Mouse (Mus musculus): ENCODE results near the gene Crtac1.

Gene Crtac1

DNA sequence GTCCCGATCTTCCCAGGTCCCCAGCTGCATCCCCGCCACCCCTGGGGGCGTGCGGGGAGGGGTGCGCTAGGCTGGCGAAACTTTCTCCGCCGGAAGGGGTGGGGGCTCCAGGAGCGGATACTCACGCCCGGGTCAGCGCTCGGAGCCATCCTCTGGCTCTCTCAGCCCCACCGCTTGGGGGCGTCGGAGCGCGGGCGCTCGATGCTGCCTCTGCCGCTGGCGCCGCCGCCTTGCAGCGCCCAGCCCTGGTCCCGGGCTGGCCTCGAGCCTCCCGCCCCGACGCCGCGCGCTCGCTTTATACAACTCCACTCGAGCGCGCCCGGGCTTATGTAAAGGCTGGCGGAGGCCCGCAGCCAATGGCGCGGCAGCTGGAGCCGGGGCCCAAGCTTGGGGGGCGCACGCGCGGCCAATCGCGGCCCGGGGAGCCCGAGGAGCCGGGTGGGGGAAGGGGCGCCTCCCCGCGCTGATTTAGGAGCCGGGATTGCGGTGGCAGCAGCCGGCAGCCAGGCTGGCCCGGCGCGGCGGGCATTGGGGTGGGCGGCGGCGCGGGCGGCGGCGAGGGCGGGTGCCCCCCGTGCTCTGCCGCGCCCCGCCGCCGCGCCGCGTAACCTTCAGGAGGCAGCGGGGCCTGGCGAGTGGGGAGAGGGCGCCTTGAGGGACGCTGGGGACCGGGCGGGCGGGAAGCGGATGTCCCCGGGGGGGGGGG lies at the start of gene Crtac1:
Gene Crtac1 (minus strand): TSS at position 299 of the 706 bp plus-strand sequence.
- DNase-seq (ENCODE audit: low spot score in 2 of 2) = peak; percentile 95 to 96

DNA sequence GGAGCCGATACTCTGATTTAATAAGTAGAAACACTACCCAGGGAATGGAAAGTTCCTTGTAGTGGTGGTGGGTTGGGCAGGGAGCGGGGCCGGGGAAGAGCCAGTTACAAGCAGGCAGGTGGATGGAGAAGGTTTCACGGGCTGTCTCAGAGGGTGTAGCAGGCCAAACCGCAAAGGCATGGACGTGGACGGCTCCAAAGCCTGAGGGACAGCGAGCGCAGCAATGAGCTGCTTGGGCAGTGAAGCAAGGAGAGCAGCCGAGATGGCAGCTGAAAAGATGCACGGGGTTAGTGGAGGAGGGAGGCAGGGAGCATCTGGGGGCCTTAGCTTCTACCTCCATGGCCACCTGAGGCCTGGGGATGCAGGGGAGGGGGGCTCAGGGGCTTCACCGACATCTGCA lies 46.7 kb upstream of the Crtac1 start:
- no peak for DNase-seq (ENCODE audit: low spot score in 2 of 2)

DNA sequence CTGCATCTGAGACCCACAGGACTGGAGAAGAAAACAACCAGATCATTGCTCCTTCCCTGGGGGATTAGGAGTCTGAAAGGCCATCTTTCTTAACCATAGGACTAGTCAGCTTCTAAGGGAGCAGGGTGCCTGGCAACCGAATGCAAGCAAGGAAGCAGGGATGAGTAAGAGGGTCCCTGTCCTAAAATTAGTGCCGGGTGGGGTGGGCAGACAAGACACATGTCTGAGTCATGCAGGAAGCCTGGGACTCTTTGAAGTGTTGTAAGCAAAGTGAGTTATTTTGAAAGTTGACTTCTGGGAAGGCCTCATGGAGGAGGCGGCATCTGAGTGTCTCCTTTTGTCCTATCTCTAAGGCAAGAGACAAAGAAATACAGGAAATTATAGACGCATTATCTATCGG lies 46.2 kb upstream of the Crtac1 start:
- peak in 1 of 2 experiments; percentile 45 for DNase-seq (ENCODE audit: low spot score in 2 of 2)

DNA sequence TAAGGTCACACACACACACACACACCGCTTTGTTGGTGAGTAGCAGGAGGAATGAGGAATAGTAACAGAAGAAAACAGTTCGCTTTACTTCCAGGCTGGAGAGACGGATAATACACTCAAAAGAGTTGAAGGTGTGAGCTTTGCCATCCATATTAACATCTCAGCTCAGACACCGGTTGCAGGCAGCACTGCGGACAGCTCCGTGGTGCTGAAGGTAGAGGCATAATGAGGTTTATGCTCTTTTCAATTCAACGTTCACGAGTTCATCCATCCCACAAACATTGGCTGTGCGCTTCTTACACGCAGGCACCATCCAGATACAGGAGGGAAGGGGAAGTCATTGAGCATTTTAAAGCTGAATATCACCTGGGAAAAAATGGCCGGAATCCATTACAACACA lies 41.2 kb upstream of the Crtac1 start:
- DNase-seq (ENCODE audit: low spot score in 2 of 2) = no peak

DNA sequence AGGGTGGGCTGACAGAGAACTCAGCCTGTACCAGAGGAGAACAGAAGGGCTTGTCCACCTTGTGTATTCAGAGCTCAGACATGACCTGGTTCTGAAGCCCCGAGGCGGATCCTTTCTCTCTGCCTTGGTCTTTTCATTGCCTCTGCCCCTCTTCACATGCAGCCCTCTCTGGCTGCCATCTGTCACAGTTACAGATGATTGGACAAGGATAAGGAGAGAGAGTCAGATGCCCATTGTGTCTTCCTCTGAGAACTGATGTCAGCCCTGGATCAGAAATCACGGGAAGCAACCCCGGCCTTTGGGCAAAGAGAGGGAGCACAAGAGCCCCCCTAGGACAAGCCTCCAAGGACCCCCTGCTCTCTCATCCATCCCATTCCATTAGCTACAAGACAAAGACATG lies 40.0 kb upstream of the Crtac1 start:
- DNase-seq (ENCODE audit: low spot score in 2 of 2) = no peak

DNA sequence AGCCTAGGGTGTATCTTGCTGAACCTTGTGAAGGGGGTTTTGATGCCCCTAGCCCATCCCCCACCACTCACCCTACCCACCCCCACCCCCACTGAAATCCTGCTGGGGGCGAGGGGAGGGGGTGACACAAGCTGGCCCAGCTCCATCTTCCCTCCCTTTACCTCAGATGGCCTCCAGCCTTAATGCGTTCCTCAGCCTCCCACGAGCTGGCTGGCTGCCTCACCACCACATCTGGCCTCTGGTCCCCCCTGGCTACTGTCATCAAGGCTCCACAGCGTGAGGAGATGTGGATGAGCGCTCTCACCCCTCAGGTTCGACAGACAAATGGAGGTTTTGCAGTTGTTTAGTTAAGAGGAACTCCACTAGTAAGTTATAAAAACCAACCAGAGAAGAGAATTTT lies 30.3 kb upstream of the Crtac1 start:
- no peak for DNase-seq (ENCODE audit: low spot score in 2 of 2)

DNA sequence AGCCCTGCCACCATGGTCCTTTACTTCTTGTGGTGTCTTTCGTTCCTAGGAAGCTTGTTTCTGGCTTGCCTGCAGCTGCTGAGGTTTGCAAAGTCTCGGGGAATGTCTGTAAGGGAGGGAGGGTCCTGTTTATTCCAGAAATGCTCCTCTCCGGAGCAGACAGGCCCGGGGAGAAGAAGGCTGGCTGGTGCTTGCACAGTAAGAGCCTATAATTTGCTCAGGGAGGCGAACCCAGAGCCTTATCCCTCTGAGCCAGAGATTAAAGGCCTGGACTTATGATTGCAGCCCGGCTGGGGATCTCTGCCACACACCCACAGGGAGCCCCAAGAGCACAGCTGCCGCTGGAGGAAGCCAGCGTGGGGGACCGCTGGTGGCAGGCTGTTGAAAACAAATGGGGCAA lies 29.8 kb upstream of the Crtac1 start:
- no peak for DNase-seq (ENCODE audit: low spot score in 2 of 2)

DNA sequence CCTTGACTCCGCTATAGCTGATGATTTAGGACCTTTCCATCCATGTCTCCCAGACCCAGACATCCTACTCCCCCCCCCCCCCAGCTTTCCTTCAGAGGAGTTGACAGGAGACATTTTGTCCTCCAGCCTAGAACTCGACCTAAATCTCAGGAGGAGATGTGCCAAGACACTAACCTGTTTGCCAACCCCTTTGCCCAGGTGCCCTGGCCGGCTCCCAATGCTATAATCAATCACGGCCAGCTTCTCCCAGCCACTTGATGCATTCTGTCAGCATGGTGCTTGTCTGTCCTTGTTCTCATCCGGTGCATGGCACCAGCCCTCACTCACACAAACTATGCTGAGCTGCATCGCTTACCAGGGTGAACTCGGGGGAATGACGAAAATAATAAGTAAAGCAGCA lies 27.9 kb upstream of the Crtac1 start:
- no peak for DNase-seq (ENCODE audit: low spot score in 2 of 2)

DNA sequence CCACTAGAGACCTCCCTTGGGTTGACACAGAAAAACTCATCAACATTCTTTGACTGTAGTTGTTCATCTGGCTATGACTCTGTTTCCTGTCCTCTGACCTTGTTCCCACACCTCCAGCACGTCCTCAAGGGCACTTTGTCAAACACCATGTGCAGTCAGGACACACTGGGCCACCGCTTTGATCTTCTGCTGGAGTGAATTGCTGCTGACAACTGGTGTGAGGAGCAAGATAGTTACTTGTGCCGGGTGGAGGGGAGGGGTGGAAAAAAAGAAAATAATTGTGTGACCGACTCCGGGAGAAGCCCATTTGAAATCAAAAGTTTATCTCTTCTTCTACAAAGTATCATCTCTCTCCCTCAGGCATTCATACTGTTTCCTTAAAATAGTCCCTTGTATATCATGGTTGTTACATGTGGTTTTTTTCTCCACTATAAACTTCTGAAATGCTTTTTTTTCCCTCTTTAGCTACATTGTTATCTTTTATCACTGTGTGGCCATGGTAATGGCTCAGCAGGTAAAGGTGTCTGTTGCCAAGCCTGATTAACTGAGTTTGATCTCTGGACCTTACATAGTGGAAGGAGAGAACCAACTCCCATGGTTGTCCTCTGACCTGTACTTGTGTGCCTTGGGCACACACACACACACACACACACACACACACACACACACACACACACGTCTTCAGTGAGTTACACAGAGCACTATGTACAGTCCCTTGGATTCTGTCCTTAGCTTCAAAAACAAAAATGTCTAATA lies 23.1 kb upstream of the Crtac1 start:
- DNase-seq (ENCODE audit: low spot score in 2 of 2) = no peak

DNA sequence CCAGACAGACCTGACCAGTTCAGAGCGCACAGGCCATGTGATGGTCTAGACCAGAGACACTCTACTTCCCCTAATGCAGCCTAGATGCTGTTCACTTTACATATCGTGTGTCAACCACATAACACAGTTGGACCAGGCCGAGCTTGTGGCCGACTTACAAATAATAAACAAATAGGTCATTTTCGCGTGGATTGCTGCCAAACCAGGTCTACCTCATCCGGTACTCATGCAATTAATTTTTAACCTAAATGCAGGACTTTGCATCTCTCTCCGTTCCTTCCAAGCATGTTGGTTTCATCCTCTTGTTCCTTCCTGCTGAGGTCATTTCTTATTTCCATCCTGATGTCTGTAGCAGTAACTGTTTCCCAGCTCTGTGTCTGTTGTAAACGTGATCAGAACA lies 22.4 kb upstream of the Crtac1 start:
- no peak for DNase-seq (ENCODE audit: low spot score in 2 of 2)

DNA sequence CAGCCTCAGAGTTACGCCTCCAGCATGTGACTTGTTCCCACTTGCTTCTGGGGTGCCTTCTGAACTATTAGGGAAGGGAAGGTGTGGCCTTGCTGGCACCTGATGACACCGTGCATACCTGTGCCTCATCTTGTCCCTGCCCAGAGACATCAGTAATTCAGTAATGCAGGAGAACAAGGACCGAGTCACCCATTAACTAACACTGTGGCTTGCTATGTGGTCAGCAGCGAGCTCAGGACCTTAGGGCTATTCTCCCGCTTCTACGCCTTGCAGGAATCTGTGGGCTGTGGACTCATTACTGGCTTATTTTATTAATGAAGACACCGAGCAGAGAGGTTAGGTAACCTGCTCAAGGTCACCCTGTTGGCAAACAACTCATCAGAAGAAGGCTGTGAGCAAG lies 21.0 kb upstream of the Crtac1 start:
- no peak for DNase-seq (ENCODE audit: low spot score in 2 of 2)

DNA sequence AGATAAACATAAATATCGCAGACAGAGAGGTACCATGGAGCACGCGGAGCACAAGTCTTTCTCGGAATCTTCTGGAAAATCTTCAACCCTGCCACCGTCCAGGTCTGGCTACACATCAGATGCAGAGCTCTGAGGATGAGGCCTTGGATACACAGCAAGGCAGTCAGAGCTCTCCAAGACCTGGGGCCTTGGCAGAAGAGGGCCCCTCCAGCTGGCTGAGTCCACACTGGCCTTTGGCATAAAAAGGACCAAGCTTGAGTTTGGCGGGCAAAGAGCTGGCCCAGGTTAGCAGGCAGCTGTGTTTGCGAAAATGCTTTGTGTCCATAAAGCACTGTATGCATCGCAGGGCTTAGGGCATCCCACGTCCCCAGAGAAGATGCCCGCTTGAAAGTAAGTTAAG lies 17.0 kb upstream of the Crtac1 start:
- DNase-seq (ENCODE audit: low spot score in 2 of 2) = no peak

DNA sequence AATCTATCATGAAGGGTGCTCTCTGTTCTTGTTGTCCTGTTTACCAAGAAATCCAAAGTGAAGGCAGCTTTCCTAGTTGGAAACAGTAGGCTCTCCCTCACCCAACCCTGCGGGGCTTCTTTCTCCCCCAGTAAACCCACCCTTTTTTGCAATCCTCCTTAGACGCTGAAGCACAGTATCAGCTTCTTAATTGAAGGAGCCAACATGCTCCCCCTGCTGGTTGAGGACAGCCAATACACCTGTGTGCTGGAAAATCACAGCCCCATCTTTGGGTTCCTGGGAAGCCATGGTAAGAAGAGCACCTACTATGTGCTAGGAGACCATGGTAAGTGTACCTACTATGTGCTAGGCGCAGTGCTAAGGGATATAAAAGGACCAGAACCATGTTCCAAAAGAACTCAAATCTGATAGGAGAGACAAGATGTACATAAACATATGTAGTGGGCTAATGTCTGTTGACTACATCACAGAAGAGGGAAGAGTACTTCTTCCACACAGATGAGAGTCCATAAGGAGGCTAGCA lies 12.4 kb upstream of the Crtac1 start:
- peak in 1 of 2 experiments; percentile 64 for DNase-seq (ENCODE audit: low spot score in 2 of 2)

DNA sequence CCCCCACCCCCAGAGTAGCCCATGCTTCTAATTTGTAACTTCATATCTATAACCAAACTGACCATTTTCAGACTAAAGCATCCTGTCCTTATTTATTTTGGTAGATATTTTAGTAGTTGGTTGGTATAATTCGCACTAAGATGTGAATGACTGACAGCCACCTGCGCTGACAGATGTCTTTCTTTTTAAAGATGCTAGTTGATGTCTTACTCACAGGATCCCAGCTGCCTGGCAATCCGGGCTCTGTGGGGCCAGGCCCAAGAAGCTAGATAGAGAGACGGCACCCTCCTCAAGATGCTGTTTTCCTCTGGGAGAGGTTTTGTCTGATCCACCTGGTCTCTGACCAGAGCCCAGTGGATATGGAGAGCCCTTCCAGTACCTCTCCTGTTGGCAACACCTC lies 11.7 kb upstream of the Crtac1 start:
- peak in 1 of 2 experiments; percentile 40 for DNase-seq (ENCODE audit: low spot score in 2 of 2)

DNA sequence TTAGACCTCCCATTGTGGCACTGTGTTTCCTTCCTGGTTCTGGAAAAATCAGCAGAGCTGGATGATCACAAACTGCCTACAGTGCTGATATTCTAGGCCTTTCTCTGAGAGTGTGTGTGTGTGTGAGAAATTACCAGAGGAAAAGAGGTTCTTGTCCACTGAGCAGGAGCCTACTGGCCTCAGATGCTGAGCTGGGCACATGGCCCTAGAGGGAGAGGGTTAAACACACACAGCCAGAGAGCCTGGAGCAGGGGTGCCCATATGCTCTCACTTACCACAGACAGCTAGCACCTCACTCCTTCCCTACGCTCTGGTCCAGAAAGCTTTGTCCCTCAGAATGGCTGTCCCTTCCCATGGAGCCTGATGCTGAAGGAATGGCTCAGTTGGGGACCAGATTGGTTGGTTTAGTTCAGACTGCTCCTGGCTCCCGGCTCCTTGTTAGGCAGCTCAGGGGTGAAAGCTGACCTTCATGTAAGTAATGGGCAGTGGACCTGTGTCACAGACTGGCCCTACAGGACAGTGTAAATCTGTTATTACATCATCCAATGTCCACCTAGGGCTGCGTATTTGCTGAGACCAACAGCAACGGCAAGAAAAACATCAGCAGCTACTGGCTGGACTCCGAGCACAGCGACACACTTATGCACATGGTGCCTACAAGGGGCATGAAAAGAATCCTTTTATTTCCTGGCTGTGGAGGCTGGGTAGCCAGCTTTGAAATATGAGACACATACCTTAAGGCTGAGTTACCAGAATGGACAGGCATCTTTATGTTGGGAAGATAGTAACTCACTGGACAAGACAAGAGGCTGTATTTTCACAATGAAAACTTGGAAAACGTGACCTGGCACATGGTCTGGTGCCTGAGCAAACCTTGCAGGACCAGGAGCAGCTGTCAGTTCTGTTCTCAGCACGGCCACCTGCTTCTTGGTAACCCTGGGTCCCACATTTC lies 10.9 kb upstream of the Crtac1 start:
- DNase-seq (ENCODE audit: low spot score in 2 of 2) = no peak

DNA sequence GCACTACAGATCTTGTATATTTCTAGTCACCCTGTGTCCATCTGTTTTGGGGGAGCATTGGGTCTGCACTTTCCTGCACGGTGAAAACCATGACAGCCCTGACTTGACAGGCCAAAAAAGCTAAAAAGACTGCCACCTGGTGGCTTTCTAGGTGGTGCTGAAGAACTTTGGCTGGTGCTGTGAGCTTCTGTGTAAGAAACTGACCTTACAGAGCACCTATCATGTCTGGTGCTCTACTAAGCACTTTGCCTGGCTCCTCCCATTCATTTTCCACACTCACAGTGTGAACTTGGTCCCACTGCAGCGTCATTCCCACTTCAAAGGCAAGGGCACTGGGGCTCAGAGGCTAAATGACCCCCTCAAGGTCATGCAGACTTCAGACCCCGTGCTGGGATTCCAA lies 8.5 kb upstream of the Crtac1 start:
- peak in 1 of 2 experiments; percentile 43 for DNase-seq (ENCODE audit: low spot score in 2 of 2)

DNA sequence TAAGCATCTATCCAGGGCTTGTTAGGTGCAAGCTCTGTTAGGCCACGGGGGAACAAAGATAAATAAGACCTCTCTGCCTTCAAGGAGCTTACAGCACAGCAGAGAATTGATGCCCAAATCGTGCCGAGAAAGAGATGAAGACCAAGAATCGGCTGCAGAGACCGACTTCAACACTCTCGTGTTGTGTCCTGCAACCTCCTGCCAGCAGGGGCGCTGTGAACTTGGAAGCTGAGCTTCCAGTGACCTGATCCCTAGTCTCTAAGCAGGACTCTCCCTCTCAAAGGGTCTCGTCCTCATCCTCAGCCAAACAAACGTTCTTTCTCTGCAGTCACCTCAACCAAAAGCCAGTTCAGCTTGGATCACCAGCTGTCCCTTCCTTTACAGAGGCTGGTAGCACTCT lies 7.8 kb upstream of the Crtac1 start:
- DNase-seq (ENCODE audit: low spot score in 2 of 2) = no peak

DNA sequence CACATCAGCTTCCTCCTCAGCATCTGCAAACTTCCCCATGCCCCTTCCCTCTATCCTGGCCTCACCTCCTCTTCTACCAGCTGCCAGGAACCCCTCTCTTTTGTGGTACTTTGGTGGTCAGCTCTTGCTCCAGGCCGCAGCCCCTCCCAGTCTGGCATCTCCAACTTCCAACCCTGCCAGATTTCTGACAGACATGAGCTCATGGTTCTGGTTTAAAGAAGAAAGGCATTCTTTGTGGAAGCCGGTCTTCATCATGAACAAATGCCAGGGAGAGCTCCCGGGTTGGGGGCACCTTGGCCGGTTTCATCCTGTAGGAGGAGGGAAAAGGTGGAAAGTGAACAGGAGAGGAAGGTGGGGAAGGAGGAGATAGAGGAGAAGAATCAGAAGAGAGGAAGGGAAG lies 4.0 kb upstream of the Crtac1 start:
- DNase-seq (ENCODE audit: low spot score in 2 of 2) = no peak

DNA sequence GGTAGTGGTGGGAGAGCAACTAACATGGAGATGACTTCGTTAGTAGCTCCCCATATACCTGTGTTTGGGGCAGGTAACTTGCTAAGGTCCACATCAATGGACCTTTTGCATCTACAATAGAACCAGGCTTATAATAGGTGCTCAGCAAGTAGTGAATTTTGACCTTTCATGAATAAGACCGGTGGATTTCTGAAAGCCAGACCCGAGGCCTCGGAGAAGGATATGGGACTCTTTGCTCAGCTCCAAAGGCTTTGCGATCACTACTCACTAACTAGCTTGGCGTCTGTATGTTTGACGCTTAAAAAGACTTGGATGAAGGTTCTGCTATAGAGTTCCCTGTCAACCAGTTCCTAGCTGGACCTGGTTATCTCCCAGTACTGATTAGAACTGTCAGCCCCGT lies 1.2 kb upstream of the Crtac1 start:
- DNase-seq (ENCODE audit: low spot score in 2 of 2) = no peak

DNA sequence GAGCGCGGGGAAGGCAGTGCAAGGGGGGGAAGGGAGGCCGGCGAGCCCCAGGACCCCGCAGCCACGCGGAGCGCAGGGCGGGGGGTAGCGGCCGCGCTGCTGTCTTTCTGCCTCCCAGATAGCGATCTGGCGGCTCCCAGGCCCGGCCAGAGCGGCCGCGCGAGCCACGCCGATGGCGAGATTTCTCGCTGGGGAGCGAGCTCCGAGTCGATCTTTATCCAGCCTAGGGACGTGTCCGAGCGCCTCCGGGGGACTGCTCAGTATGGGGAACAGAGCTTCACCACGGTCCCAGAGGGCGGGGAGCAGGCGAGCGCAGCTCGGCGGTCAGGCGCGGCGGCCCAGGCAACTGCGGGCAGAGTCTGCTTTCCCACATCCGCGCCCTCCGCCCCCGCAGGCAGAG lies 608 bp upstream of the Crtac1 start:
- peak; percentile 61 to 65 for DNase-seq (ENCODE audit: low spot score in 2 of 2)

DNA sequence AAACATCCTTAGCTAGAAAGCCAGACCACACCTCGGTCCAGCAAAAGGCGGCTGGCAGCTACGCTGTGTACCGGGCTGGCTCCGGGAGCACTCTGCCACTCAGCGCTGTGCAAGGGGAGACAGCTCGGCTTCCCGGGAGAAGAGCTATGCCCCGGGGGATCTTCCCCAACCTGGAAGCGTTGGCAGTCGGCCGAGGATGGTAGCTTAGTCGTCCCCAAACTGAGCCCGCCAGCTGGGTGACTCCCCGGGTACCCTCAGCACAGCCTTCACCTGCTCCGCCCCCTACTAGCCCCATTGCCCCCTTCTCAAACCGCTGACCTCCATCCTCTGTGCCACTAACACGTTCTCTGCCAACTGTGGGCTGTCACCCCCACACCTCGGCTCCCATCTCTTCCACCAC lies 602 bp downstream of the Crtac1 start:
- DNase-seq (ENCODE audit: low spot score in 2 of 2) = peak; percentile 61 to 63

DNA sequence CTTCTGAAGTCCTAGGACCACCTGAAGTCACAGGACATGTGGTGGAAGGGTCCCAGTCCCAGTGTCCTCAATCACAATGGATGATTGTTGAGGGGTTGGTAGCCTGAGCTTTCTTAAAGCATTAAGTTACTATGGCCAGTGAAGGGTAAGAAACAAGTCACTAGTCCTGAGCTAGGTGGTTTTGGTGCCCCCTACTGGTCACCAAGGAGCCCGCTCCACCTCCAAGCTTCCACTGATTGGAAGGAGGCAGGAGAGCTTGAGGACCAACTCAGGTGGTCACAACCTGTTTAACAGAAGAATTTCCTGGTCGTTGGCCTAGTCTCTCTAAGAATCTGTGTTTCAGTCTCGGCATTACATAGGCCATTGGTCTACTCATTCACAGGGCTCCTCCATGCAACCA lies 2.2 kb downstream of the Crtac1 start:
- DNase-seq (ENCODE audit: low spot score in 2 of 2) = peak; percentile 61 to 72
